Mouse (Mus musculus) fat pad, adult 2 months (tissue): Measurements from ENCODE around the gene Cdc37.

ENCODE experiments used
- DNase-seq: peaks from one replicate; pipeline ENCODE4 v3.0.0-alpha.2; 2011; ENCODE audit warnings: low read depth, low spot score; ENCODE audit errors: extremely low read depth

Cdc37 gene

GRCm38 (mm10) chr9:21168161-21169123 lies 18.7 kb upstream of the Cdc37 start:
- no peak for DNase-seq

GRCm38 (mm10) chr9:21167140-21168097 lies 17.6 kb upstream of the Cdc37 start:
- DNase-seq, result no peak

GRCm38 (mm10) chr9:21166516-21166915 lies 16.7 kb upstream of the Cdc37 start:
- no peak for DNase-seq

- no peak for DNase-seq
These were observed 16.2 kb upstream of the Cdc37 start for GRCm38 (mm10) chr9:21165952-21166451.

DNA sequence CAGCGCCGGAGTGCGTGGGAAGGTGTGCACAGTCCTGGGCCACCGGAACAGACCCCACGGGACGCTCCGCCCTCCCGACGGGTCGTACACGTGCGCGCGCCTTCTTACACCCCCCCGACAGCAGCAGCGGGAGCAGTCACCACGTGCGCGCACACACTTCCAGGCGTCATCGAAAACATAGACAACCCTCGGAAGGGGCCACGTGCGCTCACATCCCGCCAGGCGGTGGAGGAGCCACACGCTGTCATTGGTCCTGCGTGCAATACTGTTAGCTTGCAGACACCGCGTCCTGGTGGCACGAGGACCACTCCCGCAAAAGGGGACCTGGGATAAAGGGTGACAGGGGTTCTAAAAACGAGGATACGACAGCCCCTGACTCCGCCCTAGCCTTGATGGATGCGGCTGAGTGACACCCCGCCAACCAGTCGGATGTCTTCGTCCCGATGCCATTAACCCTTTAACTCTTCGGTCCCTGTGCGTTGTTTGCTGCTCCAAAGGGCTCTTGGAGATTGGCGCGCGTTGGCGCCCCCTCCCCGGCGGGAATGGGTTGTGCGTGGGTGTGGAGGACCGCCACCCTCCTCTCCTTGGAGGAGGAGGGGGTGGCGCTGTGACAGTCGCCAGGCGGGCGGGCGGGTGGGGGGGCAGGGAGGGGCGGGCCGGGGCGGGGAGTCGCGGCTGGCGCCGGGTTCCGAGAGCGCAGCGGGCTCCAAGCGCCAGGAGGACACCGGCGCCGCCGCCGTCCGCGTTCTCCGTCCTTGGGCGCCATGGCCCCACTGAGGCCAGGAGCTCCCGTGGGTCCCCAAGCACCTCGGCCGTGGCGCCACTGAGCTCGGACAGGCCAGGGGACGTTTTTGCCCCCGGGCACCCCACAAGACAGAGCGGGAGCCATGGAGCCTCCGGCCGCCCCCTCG lies 15.5 kb upstream of the Cdc37 start, which contains the start of gene Pde4a:
TSS of gene Pde4a (plus strand) at position 674 of the 911 bp plus-strand sequence.
- DNase-seq, result no peak

- DNase-seq, result no peak
These were observed 14.3 kb upstream of the Cdc37 start for GRCm38 (mm10) chr9:21164072-21164471.

DNA sequence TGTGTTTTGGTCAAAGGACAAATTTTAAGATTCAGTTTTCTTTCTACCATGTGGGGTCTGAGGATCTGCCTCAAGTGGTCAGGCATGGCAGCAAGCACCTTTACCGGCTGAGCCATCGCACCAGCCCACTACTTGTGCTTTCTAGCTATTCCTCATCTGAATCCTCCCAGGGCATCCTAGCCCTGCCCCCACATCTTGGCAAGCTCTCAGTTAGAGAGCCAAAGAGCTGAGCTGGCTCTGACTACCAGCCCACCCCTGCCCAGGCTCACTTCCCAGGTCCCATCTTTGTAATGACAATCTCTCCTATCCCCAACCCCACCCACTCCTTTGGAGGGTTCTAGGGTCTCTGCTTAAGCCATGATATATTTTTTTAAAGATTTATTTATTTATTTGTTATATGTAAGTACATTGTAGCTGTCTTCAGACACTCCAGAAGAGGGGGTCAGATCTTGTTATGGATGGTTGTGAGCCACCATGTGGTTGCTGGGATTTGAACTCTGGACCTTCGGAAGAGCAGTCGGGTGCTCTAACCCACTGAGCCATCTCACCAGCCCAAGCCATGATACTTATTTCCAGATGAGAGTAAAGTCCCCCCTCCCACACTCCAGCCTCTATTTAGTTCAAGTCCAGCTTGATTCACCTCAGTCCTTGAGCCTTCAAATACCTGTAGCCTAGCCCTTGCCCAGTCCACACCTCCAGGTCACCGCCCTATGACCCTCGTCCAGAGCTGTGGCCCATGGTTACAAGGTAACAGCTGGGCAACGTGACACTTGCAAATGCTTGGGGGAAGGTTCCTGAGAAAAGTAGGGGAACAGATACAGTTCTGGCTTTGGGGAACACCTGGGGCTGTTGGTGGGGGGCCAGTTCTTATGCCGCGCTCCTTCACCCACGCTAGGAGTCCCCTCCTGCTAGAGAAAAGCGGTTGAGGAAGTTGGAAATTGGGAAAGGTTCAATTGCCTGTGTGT lies 13.6 kb upstream of the Cdc37 start:
- no peak for DNase-seq

DNA sequence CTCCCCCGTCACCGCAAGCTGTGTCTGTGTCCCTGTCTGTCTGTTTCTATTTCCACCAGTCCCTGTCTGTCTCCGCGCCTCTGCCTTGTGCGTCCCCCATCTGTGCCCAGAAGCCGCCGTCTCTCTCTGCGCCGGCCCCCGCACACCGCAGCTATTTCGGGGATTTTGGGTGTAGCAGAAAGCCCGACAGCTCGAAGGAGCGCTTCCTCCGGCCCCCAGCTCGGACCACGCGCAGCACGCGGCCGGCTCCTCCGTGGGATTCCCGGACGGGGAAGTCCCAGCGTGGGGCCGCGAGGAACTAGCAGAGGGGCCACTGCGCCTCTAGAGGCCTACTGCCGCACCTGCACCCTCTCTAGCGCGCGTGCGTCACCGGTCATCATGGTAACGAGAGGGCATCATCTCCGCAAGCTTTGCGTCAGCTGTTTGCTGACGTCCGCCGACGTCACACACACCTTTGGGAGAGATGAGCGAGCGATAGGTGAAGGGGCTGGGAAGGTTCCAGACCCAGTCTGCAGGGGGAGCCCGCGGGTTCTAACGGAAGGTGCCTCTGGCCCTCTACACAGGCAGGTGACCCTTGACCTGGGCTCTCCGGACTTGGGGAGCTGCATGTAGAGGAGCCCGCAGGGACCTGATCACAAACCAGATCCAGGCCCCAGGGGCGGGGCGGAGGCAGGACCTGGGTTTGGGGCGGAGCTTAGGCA lies 11.6 kb upstream of the Cdc37 start:
- DNase-seq, result no peak

DNA sequence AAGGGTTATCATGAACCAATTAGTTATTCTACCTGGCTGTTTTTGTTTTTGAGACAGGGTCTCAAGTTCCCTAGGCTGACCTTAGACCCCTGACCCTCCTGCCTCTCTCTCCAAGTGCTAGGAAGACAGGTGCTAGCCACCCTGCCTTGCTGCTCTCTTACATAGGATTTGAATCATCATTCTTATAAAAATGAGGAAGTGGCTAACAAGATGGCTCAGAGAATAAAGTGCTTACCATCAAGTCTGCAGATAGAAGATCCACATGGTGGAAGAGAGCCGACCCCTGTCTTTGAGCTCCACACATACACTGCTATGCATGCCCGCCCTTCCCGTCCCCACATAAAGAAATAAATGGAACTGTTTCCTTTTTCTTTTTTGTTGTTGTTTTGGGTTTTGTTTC lies 5.0 kb upstream of the Cdc37 start:
- no peak for DNase-seq

GRCm38 (mm10) chr9:21153833-21154232 lies 4.1 kb upstream of the Cdc37 start:
- DNase-seq, result no peak

GRCm38 (mm10) chr9:21153331-21153730 lies 3.5 kb upstream of the Cdc37 start:
- DNase-seq, result no peak

DNA sequence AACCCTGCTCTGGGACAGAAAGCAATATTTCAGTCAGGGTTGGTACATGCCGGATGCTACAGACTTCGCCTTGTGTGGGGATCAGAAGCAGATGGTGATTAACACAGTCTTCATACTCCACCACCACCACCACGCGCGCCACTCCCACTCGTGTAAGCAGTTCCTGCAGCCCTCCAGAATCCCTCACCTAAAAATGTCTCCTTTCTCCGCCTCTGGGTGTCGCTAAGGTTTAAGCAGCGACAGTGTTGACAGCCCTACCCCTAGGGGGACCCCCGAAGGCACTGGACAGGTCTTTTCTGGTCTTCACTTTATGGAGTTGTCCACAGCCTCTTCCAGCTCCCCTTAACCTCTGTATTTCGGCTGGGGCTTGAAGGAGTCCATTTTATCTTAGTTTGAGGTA lies 2.9 kb upstream of the Cdc37 start:
- DNase-seq, result no peak

DNA sequence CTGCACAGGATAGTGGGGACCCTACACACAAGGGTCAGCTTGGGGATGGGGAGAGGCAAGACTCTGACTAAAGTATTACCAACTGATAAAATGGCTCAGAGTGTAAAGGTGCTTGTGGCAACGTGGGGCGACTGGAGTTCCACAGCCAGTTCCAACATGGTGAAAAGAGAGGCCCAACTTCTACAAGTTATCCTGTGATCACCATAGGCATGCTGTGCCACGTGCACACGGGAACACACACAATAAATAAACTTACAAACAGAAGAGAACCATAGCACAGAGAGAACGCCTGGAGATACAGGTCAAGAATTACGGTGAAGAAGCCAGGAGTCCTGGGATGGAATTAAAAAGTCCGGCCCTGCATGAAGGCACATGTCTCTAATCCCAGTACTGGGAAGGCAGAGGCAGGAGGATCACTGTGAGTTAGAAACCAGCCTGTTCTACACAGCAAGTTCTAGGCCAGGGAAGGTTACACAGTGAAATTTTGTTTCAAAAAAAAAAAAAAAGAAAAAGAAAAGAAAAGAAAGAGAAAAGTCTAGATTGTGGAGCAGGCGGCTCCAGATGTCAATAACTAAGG lies 617 bp downstream of the Cdc37 start:
- DNase-seq, result no peak

DNA sequence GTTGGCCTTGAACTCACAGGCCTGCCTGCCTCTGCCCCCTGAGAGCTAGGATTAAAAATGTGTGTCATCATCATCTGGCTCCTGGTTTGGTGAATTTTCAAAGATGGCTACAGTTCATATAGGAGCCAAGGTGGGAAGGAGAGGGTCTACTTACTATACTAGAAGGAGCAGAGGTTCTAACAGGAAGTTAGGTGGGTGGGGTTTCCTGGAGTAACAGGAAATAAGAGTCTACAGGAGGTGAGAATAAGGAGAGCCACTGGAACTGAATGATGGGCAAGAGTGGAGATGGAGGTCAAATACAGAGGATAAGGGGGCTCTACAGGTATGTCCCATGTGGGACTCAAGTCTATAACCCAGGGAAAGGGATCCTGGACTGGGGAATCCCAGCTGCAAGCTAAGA lies 1.4 kb downstream of the Cdc37 start:
- DNase-seq, result no peak

GRCm38 (mm10) chr9:21146722-21147121 lies 3.1 kb downstream of the Cdc37 start:
- no peak for DNase-seq

GRCm38 (mm10) chr9:21145431-21145830 lies 4.4 kb downstream of the Cdc37 start:
- no peak for DNase-seq

DNA sequence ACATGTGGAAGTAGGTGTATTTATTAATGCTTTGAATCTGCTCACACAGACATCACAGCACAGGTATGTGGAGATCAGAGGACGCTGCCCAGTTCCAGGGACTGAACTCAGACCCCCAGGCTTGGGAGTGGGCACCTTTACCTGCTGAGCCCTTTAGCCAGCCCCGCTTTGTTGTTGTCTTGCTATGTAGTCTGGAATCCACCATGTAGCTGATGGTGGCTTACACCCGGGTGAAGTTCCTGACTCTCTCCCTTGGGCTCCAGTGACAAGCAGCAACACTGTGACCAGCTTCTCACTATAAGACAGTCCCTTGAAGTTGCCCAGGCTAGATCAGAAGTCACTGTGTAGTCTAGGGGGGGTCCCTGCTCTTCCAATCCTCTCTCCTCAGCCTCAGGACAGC lies 5.4 kb downstream of the Cdc37 start:
- DNase-seq, result no peak

DNA sequence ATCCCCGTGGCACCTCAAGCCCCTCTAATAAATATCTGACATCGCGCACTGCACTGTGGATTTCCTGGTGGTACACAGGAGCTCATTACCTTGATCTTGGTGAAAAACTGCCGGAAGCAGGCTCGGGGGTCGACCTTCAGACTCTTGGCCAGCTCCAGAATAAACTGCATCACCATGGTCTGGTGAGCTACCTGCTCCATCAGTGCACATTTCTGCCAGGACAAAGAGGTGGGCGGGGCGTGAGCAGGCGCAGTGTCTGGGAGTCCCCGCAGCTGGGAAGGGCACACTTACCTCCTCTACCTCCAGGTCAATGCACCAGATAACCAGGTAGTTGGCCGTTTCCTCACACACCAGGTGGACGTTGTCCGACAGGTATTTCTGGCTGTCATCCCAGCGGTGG lies 7.9 kb downstream of the Cdc37 start:
- DNase-seq, result no peak
